Mouse (Mus musculus) left cerebral cortex, adult 8-10 months (tissue): Measurements from ENCODE around the gene Upk1b. TPM values are rescaled to one million over a fixed set of nuclear protein-coding genes. Genes with fewer than 3 reads are reported as not detected.

Experiments used
- DNase-seq, 2 experiments: peaks; one replicate each; pipeline ENCODE4 v3.0.0; 2022; ENCODE audit warnings: low spot score in 2 of 2
- total RNA-seq, 4 experiments: library from RNA; stranded (reverse); gene quantifications; 2 replicates each; pipeline ENCODE4 v1.2.4; 2022

The Upk1b gene
- total RNA-seq, 4 experiments from 2014 or later, result 2.2 to 3.7 (median 2.5) TPM

DNA sequence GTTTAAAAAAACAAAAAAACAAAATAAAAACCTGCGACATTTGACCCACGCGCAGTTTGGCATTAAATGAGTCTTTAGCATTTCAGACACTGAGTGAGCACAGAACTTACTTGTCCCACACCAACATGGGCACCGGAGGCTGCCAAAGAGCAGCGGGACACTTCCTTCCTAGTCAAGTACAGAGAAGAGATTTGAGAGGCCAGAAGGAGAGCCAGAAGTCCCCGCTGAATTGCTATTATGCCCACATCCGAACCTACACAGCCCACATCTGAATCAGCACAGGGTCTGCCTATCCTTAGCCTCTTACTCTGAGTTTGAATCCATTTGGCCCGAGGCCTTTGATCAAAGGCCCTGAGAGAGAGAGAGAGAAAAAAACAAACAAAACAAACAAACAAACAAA lies 75.9 kb downstream of the Upk1b start:
- DNase-seq, result no peak

Other genes starting within 250 kb of the Upk1b start
- gene Tmem39a, start 241.6 kb downstream of the Upk1b start, total RNA-seq, result 10 to 100 TPM; 18.8 to 27.1 (median 22.8) TPM
- 10 to 100 TPM; 16.6 to 20.1 (median 18.3) TPM for gene Arhgap31, start 87.1 kb downstream of the Upk1b start, total RNA-seq
- 10 to 100 TPM; 19.8 to 25.0 (median 22.4) TPM for gene B4galt4, start 58.1 kb downstream of the Upk1b start, total RNA-seq
- not detected for gene 4930435E12Rik, start 28.4 kb upstream of the Upk1b start, total RNA-seq
- gene Igsf11, start 92.3 kb upstream of the Upk1b start, total RNA-seq, result 10 to 100 TPM; 42.6 to 48.8 (median 45.3) TPM